Mouse (Mus musculus): ENCODE measurements around the gene Abr.

- TF ChIP-seq CTCF (IDR thresholded peaks at IDR 0.05; ENCODE audit: low read depth, low read length): no peak
- TF ChIP-seq POLR2A (IDR thresholded peaks at IDR 0.05; ENCODE audit: insufficient read depth, low read length): no peak
Measured at GRCm38 (mm10) chr11:76655106-76655505, 33.0 kb upstream of the Abr start.
